Mouse (Mus musculus) hindbrain, embryonic 11.5 days (tissue): ENCODE results near the gene Cntnap1. TPM values are rescaled to one million over a fixed set of nuclear protein-coding genes. Genes with fewer than 3 reads are reported as not detected.

Source experiments
- ATAC-seq: fragments of 200-750 bp; cut with Nextera tagmentation; 2 replicates; pipeline ENCODE4 v1.8.0; 2017; ENCODE audit warnings: mild to moderate bottlenecking, moderate TSS enrichment, moderate library complexity; ENCODE audit not compliant: low FRiP score
- DNase-seq: peaks from one replicate; pipeline ENCODE4 v3.0.0-alpha.2; 2015; ENCODE audit warnings: low spot score
- H3K27ac ChIP-seq: fragments of 300-500 bp; sonication (generic); 2 replicates; pipeline ENCODE4 v1.5.1; 2014; ENCODE audit warnings: mild to moderate bottlenecking, low read depth, low read length
- H3K27me3 ChIP-seq: fragments of 300-500 bp; sonication (generic); 2 replicates; pipeline ENCODE4 v1.6.1; 2014; ENCODE audit warnings: mild to moderate bottlenecking, low read length, moderate library complexity, mixed read lengths; ENCODE audit not compliant: control insufficient read depth, insufficient read depth
- H3K36me3 ChIP-seq: fragments of 300-500 bp; sonication (generic); 2 replicates; pipeline ENCODE4 v1.6.1; 2014; ENCODE audit warnings: mild to moderate bottlenecking, low read length, moderate library complexity, mixed read lengths; ENCODE audit not compliant: control insufficient read depth, insufficient read depth
- H3K4me1 ChIP-seq: fragments of 300-500 bp; sonication (generic); replicated peaks from 2 replicates; pipeline ENCODE4 v1.6.1; 2014; ENCODE audit warnings: low read length, mixed read lengths; ENCODE audit not compliant: control insufficient read depth, insufficient read depth
- H3K4me2 ChIP-seq: fragments of 300-500 bp; sonication (generic); replicated peaks from 2 replicates; pipeline ENCODE4 v1.6.1; 2014; ENCODE audit warnings: mild to moderate bottlenecking, low read depth, low read length
- H3K4me3 ChIP-seq: fragments of 300-500 bp; sonication (generic); 2 replicates; pipeline ENCODE4 v1.5.1; 2014; ENCODE audit warnings: low read depth, low read length
- H3K9ac ChIP-seq: fragments of 300-500 bp; sonication (generic); 2 replicates; pipeline ENCODE4 v1.6.1; 2014; ENCODE audit warnings: low read depth, low read length
- H3K9me3 ChIP-seq: fragments of 300-500 bp; sonication (generic); 2 replicates; pipeline ENCODE4 v1.6.1; 2016; ENCODE audit warnings: low read length; ENCODE audit not compliant: control insufficient read depth
- WGBS: fragments of 180-500 bp; shearing (Covaris S2); extraction: QIAGEN DNeasy Blood & Tissue Kit; methylation state at CpG from one replicate; pipeline ENCODE4 v1.1.7; 2014; 5-methylcytosine and 5-hydroxymethylcytosine counted together
- polyA plus RNA-seq: library from polyadenylated mRNA; unstranded; fragments of >200 nt; fragmentation: Nextera tagmentation; extraction: Ambion mirVana; gene quantifications from 2 replicates; pipeline ENCODE4 v1.2.1, GENCODE M21; 2014

Gene Cntnap1
- polyA plus RNA-seq, 1 experiment from 2014 or later: 0.29 TPM

GRCm38 (mm10) chr11:101143338-101144225 is 26.7 kb upstream of the Cntnap1 start:
- Histone ChIP-seq H3K36me3 (no peaks in the 10 kb centered on the region), H3K9ac (peak overlapping the region; percentile 52), H3K4me2 (peak overlapping the region; percentile 42), H3K9me3 (no peaks in the 10 kb centered on the region), H3K4me1 (0 out of 2 replicates have a peak, but pooled peaks cover 3% of the 10 kb centered on the region), H3K4me3 (peak overlapping the region; percentile 19), H3K27me3 (no peaks in the 10 kb centered on the region), H3K27ac (peak overlapping the region; percentile 51; the same call in 1 of the 2 replicates)
- DNase-seq (peak; percentile 76), ATAC-seq (peak; percentile 70; the same call in 1 of the 2 replicates)
- WGBS: 19% methylated on average over 18 of the region's 19 CpGs

GRCm38 (mm10) chr11:101146377-101146776 is 23.9 kb upstream of the Cntnap1 start:
- 17% methylated on average over 10 of the region's 10 CpGs for WGBS
- Histone ChIP-seq H3K4me3 (no peak overlapping the region), H3K36me3 (no peaks in the 10 kb centered on the region), H3K9ac (no peak overlapping the region), H3K27me3 (no peaks in the 10 kb centered on the region), H3K9me3 (no peaks in the 10 kb centered on the region), H3K4me2 (no peak overlapping the region), H3K4me1 (0 out of 2 replicates have a peak, but pooled peaks cover 3% of the 10 kb centered on the region), H3K27ac (no peak overlapping the region)
- ATAC-seq (no peak), DNase-seq (peak; percentile 77)

- Histone ChIP-seq H3K9ac (no peak overlapping the region), H3K27me3 (no peaks in the 10 kb centered on the region), H3K36me3 (no peaks in the 10 kb centered on the region), H3K4me3 (no peak overlapping the region), H3K4me1 (no peaks in the 10 kb centered on the region), H3K27ac (no peak overlapping the region), H3K9me3 (no peaks in the 10 kb centered on the region), H3K4me2 (no peak overlapping the region)
- WGBS: 75% methylated on average over 10 of the region's 10 CpGs
- ATAC-seq (no peak), DNase-seq (no peak)
Observed at GRCm38 (mm10) chr11:101148751-101149150, 21.6 kb upstream of the Cntnap1 start.

- H3K4me1 ChIP-seq: no peaks in the 10 kb centered on the region
- no peak overlapping the region for H3K9ac ChIP-seq
- no peak overlapping the region for H3K4me3 ChIP-seq
- 69% methylated on average over 9 of the region's 9 CpGs for WGBS
- DNase-seq (no peak), ATAC-seq (no peak)
- no peaks in the 10 kb centered on the region for H3K27me3 ChIP-seq
- no peaks in the 10 kb centered on the region for H3K9me3 ChIP-seq
- H3K36me3 ChIP-seq: no peaks in the 10 kb centered on the region
- H3K4me2 ChIP-seq: no peak overlapping the region
- H3K27ac ChIP-seq: no peak overlapping the region
Observed at GRCm38 (mm10) chr11:101149178-101150105, 20.9 kb upstream of the Cntnap1 start.

GRCm38 (mm10) chr11:101151063-101151462 is 19.3 kb upstream of the Cntnap1 start:
- H3K9me3 ChIP-seq: no peaks in the 10 kb centered on the region
- peaks cover 3% of the 10 kb centered on the region; the same call in 1 of the 2 replicates for H3K4me1 ChIP-seq
- no peak overlapping the region for H3K4me3 ChIP-seq
- H3K27ac ChIP-seq: no peak overlapping the region
- ATAC-seq: no peak
- no peak overlapping the region for H3K9ac ChIP-seq
- no peaks in the 10 kb centered on the region for H3K27me3 ChIP-seq
- H3K36me3 ChIP-seq: no peaks in the 10 kb centered on the region
- 47% methylated on average over 2 of the region's 2 CpGs for WGBS
- no peak for DNase-seq
- no peak overlapping the region for H3K4me2 ChIP-seq

GRCm38 (mm10) chr11:101152825-101153224 is 17.5 kb upstream of the Cntnap1 start:
- Histone ChIP-seq H3K27me3 (no peaks in the 10 kb centered on the region; the same call in 1 of the 2 replicates), H3K27ac (no peak overlapping the region), H3K9ac (no peak overlapping the region), H3K9me3 (no peaks in the 10 kb centered on the region), H3K4me3 (no peak overlapping the region), H3K4me2 (no peak overlapping the region), H3K36me3 (no peaks in the 10 kb centered on the region), H3K4me1 (peaks cover 5% of the 10 kb centered on the region; the same call in 1 of the 2 replicates)
- ATAC-seq (no peak), DNase-seq (no peak)
- 83% methylated on average over 1 of the region's 1 CpGs for WGBS

- Histone ChIP-seq H3K4me2 (no peak overlapping the region), H3K36me3 (no peaks in the 10 kb centered on the region), H3K4me1 (peaks cover 5% of the 10 kb centered on the region; the same call in 1 of the 2 replicates), H3K9ac (no peak overlapping the region), H3K9me3 (no peaks in the 10 kb centered on the region), H3K27me3 (no peaks in the 10 kb centered on the region; the same call in 1 of the 2 replicates), H3K27ac (no peak overlapping the region), H3K4me3 (no peak overlapping the region)
- DNase-seq: no peak
- no peak for ATAC-seq
Observed at GRCm38 (mm10) chr11:101154648-101155047, 15.7 kb upstream of the Cntnap1 start.

- DNase-seq (no peak), ATAC-seq (no peak)
- peaks cover 5% of the 10 kb centered on the region; the same call in 1 of the 2 replicates for H3K4me1 ChIP-seq
- 76% methylated on average over 6 of the region's 6 CpGs for WGBS
- H3K4me2 ChIP-seq: peak overlapping the region; percentile 66
- no peak overlapping the region for H3K27ac ChIP-seq
- H3K27me3 ChIP-seq: no peaks in the 10 kb centered on the region; the same call in 1 of the 2 replicates
- no peaks in the 10 kb centered on the region for H3K9me3 ChIP-seq
- H3K36me3 ChIP-seq: no peaks in the 10 kb centered on the region
- no peak overlapping the region for H3K9ac ChIP-seq
- no peak overlapping the region for H3K4me3 ChIP-seq
Observed at GRCm38 (mm10) chr11:101155151-101155550, 15.2 kb upstream of the Cntnap1 start.
